24 mouse cellular contexts compared by ENCODE assay signal in the genomic region with DNA sequence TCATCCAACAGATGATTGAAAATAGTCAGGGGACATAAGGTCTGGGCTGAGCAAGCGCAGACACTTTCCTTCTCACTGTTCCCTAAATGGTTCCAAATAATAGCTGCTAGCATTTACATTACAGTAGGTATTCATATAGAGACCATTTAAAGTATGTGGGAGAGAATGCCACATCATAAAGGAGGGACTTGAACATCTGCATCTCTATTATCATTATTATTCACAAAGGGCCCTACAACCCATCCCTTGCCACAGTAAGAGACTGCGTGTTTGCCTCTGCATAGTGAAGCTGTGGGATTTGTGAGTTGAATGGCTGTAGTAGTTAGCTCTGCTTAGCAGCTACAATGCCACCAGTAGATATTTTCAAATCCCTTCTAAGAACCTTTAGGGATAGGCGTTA.
"Had no signal": no experiment of that assay in that cellular context is flagged by ENCODE, and none has a peak within 500 bp of the region (broad histone marks: within the 10 kb centered on the region; RNA-seq: fewer than 3 reads in every experiment).

No protein-coding gene starts in this region.

- H3K4me3 ChIP-seq: heart, adult 2 months; heart, embryonic 13.5 days; heart, embryonic 15.5 days; hindbrain, embryonic 13.5 days; hindbrain, embryonic 15.5 days; kidney, embryonic 15.5 days; limb, embryonic 13.5 days; limb, embryonic 15.5 days; liver, embryonic 12.5 days had no signal

- DNase-seq: gastrocnemius, postnatal 14 days; gastrocnemius, postnatal 36 days; heart, adult 11 months; heart, adult 2 months; heart, postnatal 14 days; heart, postnatal 36 days; kidney, adult 11 months; kidney, adult 2 months; kidney, adult 9 months; kidney, postnatal 14 days; kidney, postnatal 36 days; layer of hippocampus, postnatal 36 days; left cerebral cortex, postnatal 4 days had no signal

- H3K27ac ChIP-seq: heart, adult 2 months; heart, embryonic 13.5 days; heart, embryonic 15.5 days; hindbrain, embryonic 13.5 days; hindbrain, embryonic 15.5 days; hindbrain, postnatal 0 days; kidney, embryonic 15.5 days; kidney, postnatal 0 days; limb, embryonic 13.5 days; limb, embryonic 15.5 days; liver, embryonic 12.5 days; liver, embryonic 14.5 days had no signal
